Mouse (Mus musculus): Measurements from ENCODE around the gene Prcc.
"Not testable (repeated sequence)": the region's sequence is repeated elsewhere in the genome, so short reads cannot be mapped to it uniquely, and the experiment has no call there.

Gene Prcc

DNA sequence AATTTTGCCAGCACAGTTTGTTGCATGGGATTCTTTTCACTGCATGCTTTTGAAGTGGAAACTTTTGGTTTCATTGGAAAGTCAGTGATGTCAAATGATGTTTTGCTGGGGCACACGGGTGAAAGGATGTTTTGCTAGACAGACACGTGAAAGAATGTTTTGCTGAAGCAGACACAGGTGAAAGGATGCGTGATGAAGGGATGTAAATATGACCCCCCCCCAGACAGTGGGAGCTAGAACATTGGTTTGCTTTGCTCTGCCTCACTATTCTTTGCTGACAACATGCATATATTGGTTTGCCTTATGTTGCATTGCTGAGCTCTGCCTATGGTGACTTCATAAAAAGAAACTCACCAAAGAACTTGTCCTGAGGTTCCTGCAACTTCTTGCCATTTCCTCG, 40.4 kb downstream of the Prcc start:
- no peak for DNase-seq (ENCODE audit: low spot score)

DNA sequence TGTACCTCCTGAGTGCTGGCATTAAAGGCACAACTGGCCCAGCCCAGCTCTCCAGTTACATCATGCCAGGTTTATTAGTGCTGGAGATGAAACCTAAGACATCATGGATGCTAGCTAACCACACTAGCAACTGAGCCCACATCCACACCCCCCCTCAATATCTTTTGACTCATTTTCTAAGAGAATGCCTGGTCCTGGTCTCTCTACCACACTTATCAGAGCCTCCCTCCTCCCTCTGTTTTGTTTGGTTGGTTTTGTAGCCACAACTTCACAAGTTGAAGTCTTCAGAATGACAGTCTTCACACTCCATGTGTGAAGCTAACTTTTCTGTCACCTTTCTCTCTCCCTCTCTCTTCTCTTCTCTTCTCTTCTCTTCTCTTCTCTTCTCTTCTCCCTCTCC, 44.5 kb downstream of the Prcc start:
- no peak for DNase-seq (ENCODE audit: low spot score)

DNA sequence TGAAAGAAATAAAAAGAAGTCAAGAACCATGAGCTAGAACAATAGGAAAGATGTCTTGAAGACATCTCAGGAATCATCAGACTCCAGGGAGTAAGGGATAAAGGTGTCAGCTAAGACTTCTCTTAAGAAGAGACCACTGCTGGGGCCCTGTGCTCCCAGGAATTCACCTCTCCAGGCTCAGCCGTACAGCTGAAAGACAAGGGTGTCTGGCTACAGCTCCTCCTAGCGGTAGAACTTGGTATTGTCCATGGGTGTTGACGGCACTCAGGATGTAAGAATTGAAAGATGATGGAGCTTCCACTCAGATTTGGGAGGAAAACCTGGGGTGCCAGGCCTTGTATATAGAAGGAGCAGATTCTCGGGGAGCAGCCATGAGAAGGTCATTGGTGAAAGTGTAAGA, 46.8 kb downstream of the Prcc start:
- peak; percentile 82 for DNase-seq (ENCODE audit: low spot score)

DNA sequence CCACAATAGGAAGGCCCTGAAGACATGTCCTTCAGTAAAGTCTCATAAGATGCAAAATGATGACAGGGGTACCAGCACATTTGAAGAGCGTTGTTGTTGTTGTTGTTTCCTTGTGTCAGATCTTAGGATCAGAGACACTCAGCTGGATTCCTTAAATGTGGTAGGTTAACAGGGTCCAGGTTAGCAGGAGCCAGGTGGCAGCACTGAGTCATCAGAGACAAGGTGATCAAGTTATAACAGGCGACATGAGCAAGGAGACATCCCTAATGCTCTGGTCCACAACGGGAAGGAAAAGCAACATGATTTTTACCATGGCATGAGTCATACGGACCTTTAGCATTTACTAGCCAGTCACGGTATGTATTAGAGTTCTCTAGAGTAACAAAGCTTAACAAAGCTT, 51.9 kb downstream of the Prcc start:
- no peak for DNase-seq (ENCODE audit: low spot score)

DNA sequence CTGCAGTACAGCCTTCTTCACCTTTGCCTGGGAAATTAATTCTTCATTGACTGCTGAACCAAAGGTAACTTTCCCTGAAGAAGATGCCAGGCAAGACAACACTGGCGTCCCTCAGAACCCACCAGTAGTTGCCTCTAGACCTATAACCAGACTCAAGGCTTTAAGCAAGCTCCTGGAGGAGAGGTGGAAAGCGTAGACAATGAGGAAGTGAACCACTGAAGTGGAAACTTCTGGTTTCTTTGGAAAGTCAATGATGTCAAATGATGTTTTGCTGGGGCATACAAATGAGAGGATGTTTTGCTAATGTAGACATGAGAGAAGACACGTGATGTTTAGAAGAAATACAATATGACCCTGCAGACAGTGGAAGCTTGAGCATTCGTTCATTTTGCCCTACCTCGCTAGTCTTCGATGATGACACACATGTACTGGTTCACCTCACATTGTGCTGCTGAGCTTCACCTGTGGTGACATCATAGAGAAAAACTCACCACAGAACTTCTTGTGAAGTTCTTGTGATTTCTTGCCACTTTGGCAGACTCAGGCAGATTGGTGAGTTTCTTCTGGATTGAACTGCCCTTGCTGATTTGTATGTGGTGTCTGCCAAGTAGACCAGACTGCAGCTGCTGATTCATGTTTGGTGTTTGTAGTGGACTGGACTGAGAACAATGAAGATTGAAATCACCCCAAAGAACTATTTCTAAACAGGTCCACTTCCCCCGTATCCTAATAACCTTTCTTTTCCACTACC, 53.1 kb downstream of the Prcc start:
- DNase-seq (ENCODE audit: low spot score) = no peak

DNA sequence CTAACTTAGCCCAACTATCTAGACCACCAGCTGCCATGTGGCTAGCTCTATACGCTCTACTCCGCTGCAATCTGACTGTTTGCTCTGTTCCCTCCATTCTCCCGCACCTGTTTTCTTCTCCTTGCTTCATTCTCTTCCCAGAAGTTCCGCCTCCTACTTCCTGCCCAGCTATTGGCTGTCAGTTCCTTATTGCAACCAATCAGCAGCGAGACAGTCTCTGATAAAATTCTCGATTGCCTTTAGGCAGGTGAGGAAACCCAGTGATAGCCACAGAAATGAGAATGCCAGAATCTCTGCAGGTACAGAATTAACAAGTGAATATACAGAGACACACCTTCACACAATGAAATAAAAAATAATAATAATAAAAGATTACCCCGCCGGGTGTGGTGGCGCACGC, 56.4 kb downstream of the Prcc start:
- DNase-seq (ENCODE audit: low spot score) = no peak

DNA sequence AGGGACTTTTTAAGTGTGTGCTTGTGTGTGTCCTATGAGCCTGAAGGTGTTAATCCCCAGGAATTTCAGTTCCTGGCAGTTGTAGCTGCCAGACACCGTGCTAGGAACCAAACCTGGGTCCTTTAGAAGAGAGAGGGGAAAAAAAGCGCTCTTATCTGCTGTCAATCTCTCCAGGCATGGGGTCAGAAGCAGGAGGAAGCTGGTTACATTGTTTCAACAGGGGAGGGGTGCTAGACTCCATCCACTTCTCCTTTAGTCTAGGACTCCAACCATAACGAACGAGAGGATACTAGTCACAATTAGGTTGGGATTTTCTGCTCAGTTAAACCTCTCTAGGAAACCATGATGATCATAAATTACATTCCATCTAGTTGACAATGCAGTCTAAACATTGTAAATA, 57.0 kb downstream of the Prcc start:
- DNase-seq (ENCODE audit: low spot score) = no peak

DNA sequence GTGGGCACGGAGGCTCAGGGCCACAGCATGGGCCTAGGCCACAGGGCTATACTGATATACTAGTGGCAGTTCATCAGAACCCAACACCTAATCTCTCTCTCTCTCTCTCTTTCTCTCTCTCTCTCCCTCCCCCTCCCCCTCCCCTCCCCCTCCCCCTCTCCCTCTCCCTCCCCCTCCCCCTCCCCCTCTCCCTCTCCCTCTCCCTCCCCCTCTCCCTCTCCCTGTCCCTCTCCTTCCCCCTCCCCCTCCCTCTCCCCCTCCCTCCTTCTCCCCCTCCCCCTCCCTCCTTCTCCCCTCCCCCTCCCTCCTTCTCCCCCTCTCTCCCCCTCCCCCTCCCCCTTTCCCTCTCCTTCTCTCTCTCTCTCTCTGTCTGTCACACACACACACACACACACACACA, 61.2 kb downstream of the Prcc start, which contains the start of gene Pear1:
TSS of gene Pear1 (minus strand) at position 101 of the 400 bp plus-strand sequence.
- DNase-seq (ENCODE audit: low spot score) = not testable (repeated sequence)

DNA sequence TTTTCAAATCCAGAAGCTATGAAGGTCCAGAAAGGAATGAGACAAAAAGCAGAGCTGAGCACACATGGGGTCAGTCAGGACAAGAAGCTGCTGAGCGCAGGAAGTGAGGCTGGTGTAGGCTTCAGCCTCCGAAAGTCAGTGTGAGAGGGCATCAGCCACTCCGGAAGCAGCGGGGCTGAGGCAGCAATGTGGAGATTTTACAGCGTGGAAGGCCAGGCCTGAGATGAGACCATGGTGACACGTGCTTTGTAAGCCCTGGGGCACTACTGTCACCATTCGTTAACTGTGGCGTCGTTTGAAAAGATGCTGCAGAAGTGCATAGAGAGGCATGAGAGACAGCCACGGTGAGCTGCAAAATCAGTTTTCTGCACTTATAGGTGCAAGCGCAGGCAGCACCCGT, 67.2 kb downstream of the Prcc start:
- DNase-seq (ENCODE audit: low spot score) = no peak

DNA sequence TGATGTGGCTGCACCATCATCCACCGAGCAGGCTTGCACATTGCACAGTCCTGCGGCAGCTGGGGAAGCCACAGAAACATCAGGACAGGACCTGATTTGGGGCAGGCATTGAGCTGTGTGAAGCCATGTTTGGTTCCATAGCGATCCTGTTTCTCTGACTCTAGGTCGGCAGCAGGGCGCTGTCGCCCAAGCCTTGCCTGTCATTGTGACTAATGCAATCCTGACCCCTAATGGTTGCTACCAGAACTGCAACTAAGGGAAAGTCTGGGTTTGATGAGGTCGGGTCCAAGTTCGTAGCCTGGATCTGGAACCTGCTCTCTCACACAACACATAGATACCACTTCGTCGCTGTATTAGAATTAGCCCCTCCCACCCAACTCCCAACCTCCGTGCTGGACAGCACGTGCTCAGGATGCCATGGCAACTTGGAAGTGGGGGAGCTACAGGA, 68.7 kb downstream of the Prcc start:
- DNase-seq (ENCODE audit: low spot score) = peak; percentile 75

DNA sequence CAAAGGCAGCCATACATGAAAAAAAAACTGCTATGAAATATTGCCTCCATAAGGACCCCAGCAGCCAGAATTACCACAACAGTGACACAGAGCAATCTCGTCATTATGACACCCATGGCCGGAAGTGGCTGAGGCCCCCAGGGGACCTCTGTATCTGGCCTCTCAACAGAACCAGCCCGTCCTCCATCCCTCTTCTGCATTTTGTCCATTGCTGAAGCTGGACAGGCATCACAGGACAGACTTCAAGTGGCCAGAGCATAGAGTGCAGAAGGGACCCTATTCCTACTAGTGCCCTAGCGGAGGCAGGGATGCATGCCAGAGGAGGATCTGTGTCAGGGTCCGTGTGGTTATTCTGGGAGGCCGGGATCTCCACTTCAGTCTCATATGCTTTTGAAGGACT, 69.2 kb downstream of the Prcc start:
- no peak for DNase-seq (ENCODE audit: low spot score)

DNA sequence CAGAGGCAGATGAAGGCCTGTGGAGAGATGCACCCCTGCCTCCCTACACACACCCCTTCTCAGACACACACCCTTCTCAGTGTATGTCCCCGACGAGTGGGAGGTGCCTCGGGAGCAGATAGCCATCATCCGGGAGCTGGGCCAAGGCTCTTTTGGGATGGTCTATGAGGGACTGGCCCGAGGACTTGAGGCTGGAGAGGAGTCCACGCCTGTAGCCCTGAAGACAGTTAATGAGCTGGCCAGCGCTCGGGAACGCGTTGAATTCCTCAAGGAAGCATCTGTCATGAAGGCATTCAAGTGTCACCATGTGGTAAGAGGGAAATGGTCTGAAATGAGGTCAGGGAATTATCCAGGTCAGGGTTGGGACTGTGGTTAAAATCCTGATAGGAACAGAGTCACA, 72.5 kb downstream of the Prcc start:
- no peak for DNase-seq (ENCODE audit: low spot score)

DNA sequence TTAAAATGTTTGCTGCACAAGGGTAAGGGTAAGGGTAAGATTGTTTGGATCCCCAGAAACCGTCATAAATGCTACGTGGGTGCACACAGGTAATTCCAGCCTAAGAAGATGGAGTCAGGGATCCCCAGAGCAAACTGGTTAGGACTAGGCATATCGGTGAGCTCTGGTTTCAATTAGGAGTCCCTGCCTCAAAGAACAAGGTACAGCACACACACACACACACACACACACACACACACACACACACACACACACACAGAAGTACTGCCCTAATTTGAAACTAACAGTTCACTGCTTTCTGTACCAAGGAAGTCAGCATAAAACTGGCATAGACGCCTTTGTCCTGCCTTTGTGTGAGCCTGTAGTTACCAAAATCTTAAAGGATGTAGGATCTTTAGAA, 73.0 kb downstream of the Prcc start:
- no peak for DNase-seq (ENCODE audit: low spot score)

DNA sequence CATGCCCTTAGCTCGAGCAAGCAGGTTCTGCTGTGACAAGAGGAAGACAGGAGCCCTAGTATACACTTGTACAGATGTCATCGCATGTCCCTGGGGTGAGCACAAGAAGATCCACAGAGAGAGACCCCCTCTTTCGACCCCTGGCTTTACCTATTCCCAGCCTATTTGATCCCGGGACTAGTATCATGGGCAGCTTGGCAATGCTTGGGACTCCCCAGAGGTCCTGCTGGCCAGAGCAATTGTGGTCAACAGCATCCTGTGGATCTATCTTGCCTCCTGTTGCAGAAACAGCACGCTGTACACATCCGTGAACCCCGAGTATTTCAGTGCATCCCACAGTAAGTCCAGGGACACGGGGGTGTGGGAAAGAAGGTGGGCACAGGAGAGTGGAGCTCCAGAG, 74.1 kb downstream of the Prcc start:
- DNase-seq (ENCODE audit: low spot score) = no peak

DNA sequence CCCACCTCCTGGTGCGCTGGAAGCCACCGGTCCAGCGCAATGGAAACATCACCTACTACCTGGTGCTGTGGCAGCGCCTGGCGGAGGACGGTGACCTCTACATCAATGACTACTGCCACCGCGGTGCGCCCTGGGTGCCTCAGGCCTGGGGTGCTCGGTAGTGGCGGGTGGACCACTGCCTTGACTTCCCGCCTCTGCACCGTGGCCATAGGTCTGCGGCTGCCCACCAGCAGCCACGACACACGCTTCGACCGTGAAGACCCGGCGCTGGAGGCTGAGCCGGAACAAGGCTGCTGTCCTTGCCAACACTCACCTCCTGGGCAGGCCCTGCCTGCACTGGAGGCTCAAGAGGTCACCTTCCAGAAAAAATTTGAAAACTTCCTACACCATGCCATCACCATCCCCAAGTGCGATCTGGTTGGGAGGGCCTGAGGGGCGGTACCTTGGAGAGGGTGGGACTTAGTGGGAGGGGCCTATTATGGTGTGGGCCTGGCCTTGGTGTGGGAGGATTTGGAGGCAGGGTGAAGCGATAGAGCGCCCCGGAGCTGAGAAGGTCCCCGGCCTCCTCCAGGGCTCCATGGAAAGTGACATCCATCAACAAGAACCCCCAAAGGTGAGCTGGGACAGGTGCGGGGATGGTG, 76.0 kb downstream of the Prcc start:
- DNase-seq (ENCODE audit: low spot score) = no peak
